Mouse (Mus musculus) neural tube, embryonic 13.5 days (tissue): ENCODE measurements around the gene Gstp2. TPM values are rescaled to one million over a fixed set of nuclear protein-coding genes. Genes with fewer than 3 reads are reported as not detected.
"Not testable (repeated sequence)": the region's sequence is repeated elsewhere in the genome, so short reads cannot be mapped to it uniquely, and the experiment has no call there.

Experiments
- ATAC-seq: fragments of 200-750 bp; cut with Nextera tagmentation; 2 replicates; pipeline ENCODE4 v1.8.0; 2017; ENCODE audit warnings: low read depth, mild to moderate bottlenecking, moderate TSS enrichment, moderate library complexity
- H3K27ac ChIP-seq: fragments of 300-500 bp; sonication (generic); replicated peaks from 2 replicates; pipeline ENCODE4 v1.5.1; 2015; ENCODE audit warnings: moderate library complexity, mild to moderate bottlenecking, inconsistent platforms
- H3K27me3 ChIP-seq: fragments of 300-500 bp; sonication (generic); 2 replicates; pipeline ENCODE4 v1.6.1; 2015; ENCODE audit warnings: mild to moderate bottlenecking, inconsistent platforms
- H3K36me3 ChIP-seq: fragments of 300-500 bp; sonication (generic); 2 replicates; pipeline ENCODE4 v1.6.1; 2015; ENCODE audit warnings: mild to moderate bottlenecking, inconsistent platforms
- H3K4me1 ChIP-seq: fragments of 300-500 bp; sonication (generic); replicated peaks from 2 replicates; pipeline ENCODE4 v1.6.1; 2015; ENCODE audit warnings: inconsistent platforms
- H3K4me2 ChIP-seq: fragments of 300-500 bp; sonication (generic); 2 replicates; pipeline ENCODE4 v1.6.1; 2015; ENCODE audit warnings: inconsistent platforms, mild to moderate bottlenecking, moderate library complexity
- H3K4me3 ChIP-seq: fragments of 300-500 bp; sonication (generic); 2 replicates; pipeline ENCODE4 v1.5.1; 2015; ENCODE audit warnings: mild to moderate bottlenecking, inconsistent platforms
- H3K9ac ChIP-seq: fragments of 300-500 bp; sonication (generic); 2 replicates; pipeline ENCODE4 v1.6.1; 2015; ENCODE audit warnings: moderate library complexity, mild to moderate bottlenecking, inconsistent platforms
- H3K9me3 ChIP-seq: fragments of 300-500 bp; sonication (generic); 2 replicates; pipeline ENCODE4 v1.6.1; 2016; ENCODE audit warnings: inconsistent platforms
- WGBS: fragments of 180-500 bp; shearing (Covaris S2); methylation state at CpG from one replicate; pipeline ENCODE4 v1.1.7; 2015; 5-methylcytosine and 5-hydroxymethylcytosine counted together
- polyA plus RNA-seq: library from polyadenylated mRNA; unstranded; fragments of >200 nt; fragmentation: Nextera tagmentation; extraction: Ambion mirVana; gene quantifications from 2 replicates; pipeline ENCODE4 v1.2.1, GENCODE M21; 2015

Gstp2 gene
- polyA plus RNA-seq, 1 experiment from 2014 or later: 1.5 TPM

GRCm38 (mm10) chr19:4040941-4041340 is 4.9 kb downstream of the Gstp2 start:
- H3K9me3 ChIP-seq, H3K4me2 ChIP-seq, H3K9ac ChIP-seq, H3K27me3 ChIP-seq, ATAC-seq, H3K36me3 ChIP-seq, H3K27ac ChIP-seq, H3K4me3 ChIP-seq: not testable (repeated sequence)
- WGBS: 88% methylated on average over 5 of the region's 5 CpGs
- H3K4me1 ChIP-seq: peaks cover 22% of the 10 kb centered on the region; the same call in 1 of the 2 replicates

GRCm38 (mm10) chr19:4037788-4038232 is 8.0 kb downstream of the Gstp2 start, which contains the start of gene Gstp1:
Gstp1 (minus strand) TSS chr19:4037985.
- peak; percentile 89 for ATAC-seq
- peak within 1 kb of the TSS; percentile 76 for H3K4me2 ChIP-seq
- peak within 1 kb of the TSS; percentile 58 for H3K4me3 ChIP-seq
- under 1% methylated on average over 26 of the region's 26 CpGs for WGBS
- H3K27ac ChIP-seq: 0 out of 2 replicates have a peak within 1 kb of the TSS, but pooled peaks have one; percentile 46
- peak within 1 kb of the TSS; percentile 83 for H3K9ac ChIP-seq
- H3K4me1 ChIP-seq: peaks cover 20% of the 10 kb centered on the region; the same call in 1 of the 2 replicates
- no peaks in the 10 kb centered on the region for H3K9me3 ChIP-seq
- peaks cover 4% of the 10 kb centered on the region for H3K36me3 ChIP-seq
- no peaks in the 10 kb centered on the region for H3K27me3 ChIP-seq

- Histone ChIP-seq H3K4me1 (peaks cover 20% of the 10 kb centered on the region; the same call in 1 of the 2 replicates), H3K27ac (0 out of 2 replicates have a peak overlapping the region, but pooled peaks have one; percentile 46), H3K4me2 (peak overlapping the region; percentile 76), H3K9ac (peak overlapping the region; percentile 83), H3K4me3 (peak overlapping the region; percentile 58)
- ATAC-seq: peak; percentile 44; the same call in 1 of the 2 replicates
- H3K36me3 ChIP-seq, H3K27me3 ChIP-seq, H3K9me3 ChIP-seq: not testable (repeated sequence)
- WGBS: 31% methylated on average over 8 of the region's 8 CpGs
These were observed 8.6 kb downstream of the Gstp2 start for GRCm38 (mm10) chr19:4037154-4037787.

GRCm38 (mm10) chr19:4036327-4037045 is 9.3 kb downstream of the Gstp2 start:
- WGBS: 80% methylated on average over 12 of the region's 12 CpGs
- H3K4me2 ChIP-seq: peak overlapping the region; percentile 34
- peaks cover 20% of the 10 kb centered on the region; the same call in 1 of the 2 replicates for H3K4me1 ChIP-seq

GRCm38 (mm10) chr19:4033742-4034141 is 12.1 kb downstream of the Gstp2 start:
- 75% methylated on average over 5 of the region's 5 CpGs for WGBS
- Histone ChIP-seq H3K27ac (no peak overlapping the region), H3K36me3 (peaks cover 4% of the 10 kb centered on the region), H3K4me3 (no peak overlapping the region), H3K4me2 (no peak overlapping the region), H3K9me3 (no peaks in the 10 kb centered on the region), H3K4me1 (peaks cover 20% of the 10 kb centered on the region; the same call in 1 of the 2 replicates), H3K9ac (no peak overlapping the region), H3K27me3 (no peaks in the 10 kb centered on the region)
- no peak for ATAC-seq

More at GRCm38 (mm10) chr19:4036327-4037045, 9.3 kb downstream of the Gstp2 start:
- no peak overlapping the region for H3K27ac ChIP-seq
- H3K27me3 ChIP-seq: no peaks in the 10 kb centered on the region
- H3K9ac ChIP-seq: no peak overlapping the region
- no peaks in the 10 kb centered on the region for H3K9me3 ChIP-seq
- H3K36me3 ChIP-seq: peaks cover 4% of the 10 kb centered on the region
- no peak overlapping the region for H3K4me3 ChIP-seq
- ATAC-seq: no peak

- Histone ChIP-seq H3K9me3 (no peaks in the 10 kb centered on the region), H3K27ac (no peak overlapping the region), H3K4me3 (no peak overlapping the region), H3K27me3 (no peaks in the 10 kb centered on the region), H3K36me3 (peaks cover 4% of the 10 kb centered on the region), H3K4me1 (peaks cover 19% of the 10 kb centered on the region; the same call in 1 of the 2 replicates), H3K9ac (no peak overlapping the region), H3K4me2 (no peak overlapping the region)
- WGBS: 73% methylated on average over 3 of the region's 3 CpGs
- no peak for ATAC-seq
These were observed 12.5 kb downstream of the Gstp2 start for GRCm38 (mm10) chr19:4033298-4033697.

GRCm38 (mm10) chr19:4032668-4033067 is 13.2 kb downstream of the Gstp2 start:
- no peak for ATAC-seq
- WGBS: 68% methylated on average over 7 of the region's 7 CpGs

GRCm38 (mm10) chr19:4027576-4027975 is 18.2 kb downstream of the Gstp2 start:
- no peak for ATAC-seq
- H3K27ac ChIP-seq: no peak overlapping the region
- H3K4me2 ChIP-seq: no peak overlapping the region
- no peaks in the 10 kb centered on the region for H3K36me3 ChIP-seq
- no peak overlapping the region for H3K9ac ChIP-seq
- H3K4me3 ChIP-seq: no peak overlapping the region
- H3K27me3 ChIP-seq: no peaks in the 10 kb centered on the region
- no peaks in the 10 kb centered on the region for H3K4me1 ChIP-seq
- no peaks in the 10 kb centered on the region for H3K9me3 ChIP-seq

More at GRCm38 (mm10) chr19:4032668-4033067, 13.2 kb downstream of the Gstp2 start:
- Histone ChIP-seq H3K9me3 (no peaks in the 10 kb centered on the region), H3K4me1 (peaks cover 13% of the 10 kb centered on the region; the same call in 1 of the 2 replicates), H3K36me3 (peaks cover 4% of the 10 kb centered on the region), H3K9ac (no peak overlapping the region), H3K27me3 (no peaks in the 10 kb centered on the region), H3K4me3 (no peak overlapping the region), H3K27ac (no peak overlapping the region), H3K4me2 (no peak overlapping the region)

GRCm38 (mm10) chr19:4023185-4023584 is 22.6 kb downstream of the Gstp2 start:
- Histone ChIP-seq H3K4me3 (no peak overlapping the region), H3K4me1 (no peaks in the 10 kb centered on the region; the same call in 1 of the 2 replicates), H3K9ac (no peak overlapping the region), H3K9me3 (no peaks in the 10 kb centered on the region), H3K27me3 (no peaks in the 10 kb centered on the region), H3K27ac (no peak overlapping the region), H3K4me2 (no peak overlapping the region), H3K36me3 (no peaks in the 10 kb centered on the region)
- no peak for ATAC-seq
- 81% methylated on average over 7 of the region's 7 CpGs for WGBS

- Histone ChIP-seq H3K36me3 (no peaks in the 10 kb centered on the region), H3K27me3 (no peaks in the 10 kb centered on the region), H3K4me2 (no peak overlapping the region), H3K4me3 (no peak overlapping the region), H3K27ac (no peak overlapping the region), H3K4me1 (no peaks in the 10 kb centered on the region; the same call in 1 of the 2 replicates), H3K9ac (0 out of 2 replicates have a peak overlapping the region, but pooled peaks have one; percentile 38), H3K9me3 (no peaks in the 10 kb centered on the region)
- 31% methylated on average over 18 of the region's 18 CpGs for WGBS
- ATAC-seq: peak; percentile 82
These were observed 26.9 kb downstream of the Gstp2 start for GRCm38 (mm10) chr19:4018743-4019583.

GRCm38 (mm10) chr19:4017921-4018587 is 27.8 kb downstream of the Gstp2 start:
- no peak for ATAC-seq
- H3K36me3 ChIP-seq: no peaks in the 10 kb centered on the region

More at GRCm38 (mm10) chr19:4017921-4018587, 27.8 kb downstream of the Gstp2 start:
- H3K9ac ChIP-seq: 0 out of 2 replicates have a peak overlapping the region, but pooled peaks have one; percentile 26
- no peak overlapping the region for H3K4me2 ChIP-seq
- H3K27me3 ChIP-seq: no peaks in the 10 kb centered on the region
- H3K4me3 ChIP-seq: no peak overlapping the region
- 74% methylated on average over 10 of the region's 10 CpGs for WGBS
- peaks cover 5% of the 10 kb centered on the region; the same call in 1 of the 2 replicates for H3K4me1 ChIP-seq
- no peaks in the 10 kb centered on the region for H3K9me3 ChIP-seq
- H3K27ac ChIP-seq: no peak overlapping the region
